Mouse (Mus musculus) hindbrain, embryonic 16.5 days (tissue): Measurements from ENCODE around the gene Styxl1. TPM values are rescaled to one million over a fixed set of nuclear protein-coding genes. Genes with fewer than 3 reads are reported as not detected.

Experiments used
- ATAC-seq: fragments of 200-750 bp; cut with Nextera tagmentation; 2 replicates; pipeline ENCODE4 v1.8.0; 2017; ENCODE audit warnings: moderate TSS enrichment, moderate library complexity
- H3K27ac ChIP-seq: fragments of 300-500 bp; sonication (generic); 2 replicates; pipeline ENCODE4 v1.5.1; 2014; ENCODE audit warnings: low read depth, mild to moderate bottlenecking, control low read depth, low read length, moderate library complexity
- H3K27me3 ChIP-seq: fragments of 300-500 bp; sonication (generic); replicated peaks from 2 replicates; pipeline ENCODE4 v1.6.1; 2014; ENCODE audit warnings: low read length; ENCODE audit not compliant: control insufficient read depth, insufficient read depth
- H3K36me3 ChIP-seq: fragments of 300-500 bp; sonication (generic); 2 replicates; pipeline ENCODE4 v1.6.1; 2014; ENCODE audit warnings: mild to moderate bottlenecking, low read length, moderate library complexity, mixed read lengths; ENCODE audit not compliant: control insufficient read depth, insufficient read depth
- H3K4me1 ChIP-seq: fragments of 300-500 bp; sonication (generic); 2 replicates; pipeline ENCODE4 v1.6.1; 2014; ENCODE audit warnings: low read depth, low read length; ENCODE audit not compliant: control insufficient read depth, insufficient read depth
- H3K4me2 ChIP-seq: fragments of 300-500 bp; sonication (generic); 2 replicates; pipeline ENCODE4 v1.6.1; 2014; ENCODE audit warnings: mild to moderate bottlenecking, low read length, control low read depth, moderate library complexity
- H3K4me3 ChIP-seq: fragments of 300-500 bp; sonication (generic); 2 replicates; pipeline ENCODE4 v1.5.1; 2014; ENCODE audit warnings: mild to moderate bottlenecking, low read length, control low read depth, moderate library complexity
- H3K9ac ChIP-seq: fragments of 300-500 bp; sonication (generic); 2 replicates; pipeline ENCODE4 v1.6.1; 2014; ENCODE audit warnings: low read depth, mild to moderate bottlenecking, control low read depth, low read length, moderate library complexity
- H3K9me3 ChIP-seq: fragments of 300-500 bp; sonication (generic); 2 replicates; pipeline ENCODE4 v1.6.1; 2014; ENCODE audit warnings: mild to moderate bottlenecking, low read length, moderate library complexity; ENCODE audit not compliant: control insufficient read depth
- WGBS: fragments of 180-500 bp; shearing (Covaris S2); extraction: QIAGEN DNeasy Blood & Tissue Kit; methylation state at CpG from one replicate; pipeline ENCODE4 v1.1.7; 2014; 5-methylcytosine and 5-hydroxymethylcytosine counted together
- polyA plus RNA-seq: library from polyadenylated mRNA; unstranded; fragments of >200 nt; fragmentation: Nextera tagmentation; extraction: Ambion mirVana; gene quantifications from 2 replicates; pipeline ENCODE4 v1.2.1, GENCODE M21; 2015

Styxl1 gene
- polyA plus RNA-seq, 1 experiment from 2014 or later: 0.48 TPM

DNA sequence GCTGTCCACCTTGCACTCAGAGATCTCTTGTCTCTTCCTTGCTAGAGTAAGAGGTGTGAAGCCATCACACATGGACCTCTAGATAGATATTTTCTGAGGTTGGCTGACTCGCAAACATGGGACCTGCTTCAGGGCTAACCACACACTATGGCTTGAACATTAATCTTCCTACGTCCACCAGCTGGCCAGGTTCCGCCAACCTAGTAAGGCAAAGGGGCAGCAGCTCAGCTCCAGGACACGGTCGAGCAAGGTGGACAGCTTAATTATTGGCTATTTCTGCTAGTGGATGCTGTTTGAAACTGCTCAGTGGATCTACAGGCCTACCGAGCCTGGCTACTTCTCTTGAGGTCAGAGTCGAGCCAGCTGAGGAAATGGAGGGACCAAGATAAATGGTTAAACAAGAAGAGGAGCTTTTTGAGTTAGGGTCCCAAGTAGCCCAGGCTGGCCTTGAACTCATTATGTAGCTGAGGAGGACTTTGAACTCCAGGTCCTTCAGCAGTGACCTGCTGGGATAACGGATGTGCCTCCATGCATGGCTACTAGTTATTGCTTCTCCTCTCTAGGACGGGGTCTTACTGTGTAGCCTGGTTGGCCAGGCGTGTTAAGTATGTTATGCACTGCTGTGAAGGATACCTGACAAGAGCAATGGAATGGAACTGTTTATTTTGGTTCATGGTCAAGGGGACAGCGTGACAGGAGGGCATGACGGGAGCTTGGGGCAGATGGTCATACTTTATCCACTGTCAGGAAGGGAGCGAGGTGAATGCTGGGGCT is 66.4 kb downstream of the Styxl1 start:
- Histone ChIP-seq H3K9me3 (no peaks in the 10 kb centered on the region), H3K27ac (no peak overlapping the region), H3K4me3 (no peak overlapping the region), H3K9ac (no peak overlapping the region), H3K4me2 (no peak overlapping the region), H3K4me1 (peaks cover 3% of the 10 kb centered on the region; the same call in 1 of the 2 replicates), H3K27me3 (no peaks in the 10 kb centered on the region), H3K36me3 (peaks cover 12% of the 10 kb centered on the region)
- ATAC-seq: no peak
- WGBS: 92% methylated on average over 13 of the region's 13 CpGs

DNA sequence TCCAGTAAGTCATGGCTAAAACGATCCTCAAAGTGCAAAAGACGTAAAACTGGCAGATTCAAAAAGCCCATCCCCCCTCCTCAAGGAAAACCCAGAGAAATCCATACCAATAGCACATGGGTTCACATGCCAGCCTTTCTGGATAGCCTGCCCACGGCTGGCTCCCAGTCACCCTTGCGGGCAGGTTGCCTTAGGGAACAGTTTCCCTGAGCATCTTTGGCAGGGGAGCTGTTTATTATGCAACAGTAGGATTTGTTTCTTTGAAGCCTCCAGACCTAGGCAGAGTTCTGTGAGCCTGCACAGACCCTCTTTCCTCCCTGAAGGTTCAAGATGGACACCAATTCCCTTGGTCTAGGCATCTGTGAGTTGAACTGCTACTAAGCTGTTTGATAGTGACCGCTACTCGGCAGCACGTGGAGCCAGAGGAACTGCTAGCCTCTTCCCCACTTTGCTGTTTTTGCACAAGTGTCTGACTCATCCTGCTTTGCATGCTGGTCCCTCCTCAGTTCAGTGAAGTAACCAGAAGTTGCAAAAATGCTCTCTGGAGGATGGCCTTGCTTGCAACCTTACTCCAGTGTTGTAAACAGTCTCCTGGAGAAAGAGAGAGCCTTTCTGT is 67.5 kb downstream of the Styxl1 start:
- H3K4me3 ChIP-seq: no peak overlapping the region
- H3K9me3 ChIP-seq: no peaks in the 10 kb centered on the region
- no peaks in the 10 kb centered on the region for H3K27me3 ChIP-seq
- peaks cover 5% of the 10 kb centered on the region; the same call in 1 of the 2 replicates for H3K36me3 ChIP-seq
- no peak overlapping the region for H3K9ac ChIP-seq
- WGBS: 91% methylated on average over 7 of the region's 7 CpGs
- peaks cover 3% of the 10 kb centered on the region; the same call in 1 of the 2 replicates for H3K4me1 ChIP-seq
- H3K4me2 ChIP-seq: no peak overlapping the region
- H3K27ac ChIP-seq: no peak overlapping the region
- no peak for ATAC-seq

GRCm38 (mm10) chr5:135709716-135710115 is 68.5 kb downstream of the Styxl1 start:
- no peak overlapping the region for H3K27ac ChIP-seq
- no peak overlapping the region for H3K9ac ChIP-seq
- WGBS: 97% methylated on average over 5 of the region's 5 CpGs
- no peak overlapping the region for H3K4me2 ChIP-seq
- H3K27me3 ChIP-seq: no peaks in the 10 kb centered on the region
- no peaks in the 10 kb centered on the region for H3K9me3 ChIP-seq
- H3K36me3 ChIP-seq: peaks cover 5% of the 10 kb centered on the region; the same call in 1 of the 2 replicates
- no peak overlapping the region for H3K4me3 ChIP-seq
- H3K4me1 ChIP-seq: peaks cover 3% of the 10 kb centered on the region; the same call in 1 of the 2 replicates
- ATAC-seq: no peak

- no peak overlapping the region for H3K27ac ChIP-seq
- peaks cover 5% of the 10 kb centered on the region; the same call in 1 of the 2 replicates for H3K36me3 ChIP-seq
- H3K4me3 ChIP-seq: no peak overlapping the region
- H3K9me3 ChIP-seq: no peaks in the 10 kb centered on the region
- H3K4me1 ChIP-seq: no peaks in the 10 kb centered on the region
- no peak overlapping the region for H3K9ac ChIP-seq
- 63% methylated on average over 1 of the region's 1 CpGs for WGBS
- ATAC-seq: no peak
- H3K27me3 ChIP-seq: no peaks in the 10 kb centered on the region
- H3K4me2 ChIP-seq: no peak overlapping the region
These were observed 70.3 kb downstream of the Styxl1 start for GRCm38 (mm10) chr5:135707855-135708254.

- H3K9me3 ChIP-seq: no peaks in the 10 kb centered on the region
- WGBS: 91% methylated on average over 13 of the region's 13 CpGs
- no peak overlapping the region for H3K9ac ChIP-seq
These were observed 71.1 kb downstream of the Styxl1 start for GRCm38 (mm10) chr5:135707039-135707438.

DNA sequence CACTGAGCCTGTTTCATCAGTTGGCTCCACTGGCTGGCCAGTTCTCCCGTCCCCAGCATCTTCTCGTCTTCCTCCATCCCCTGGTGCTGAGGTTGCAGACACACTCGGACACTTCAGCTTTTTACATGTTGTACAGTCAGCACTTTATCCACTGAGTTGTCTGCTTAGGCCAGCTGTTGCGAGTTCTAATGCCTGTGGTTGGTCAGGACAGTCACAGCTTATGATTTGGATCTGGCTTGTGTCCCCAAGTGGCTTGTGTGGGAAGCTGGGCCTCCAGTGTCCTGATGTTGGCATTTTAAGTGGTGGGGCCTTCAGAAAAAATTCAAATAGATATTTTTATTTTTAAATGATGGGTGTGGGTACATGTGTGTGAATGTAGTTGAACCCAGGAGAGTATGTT is 72.8 kb downstream of the Styxl1 start:
- Histone ChIP-seq H3K27ac (no peak overlapping the region), H3K9me3 (no peaks in the 10 kb centered on the region), H3K27me3 (no peaks in the 10 kb centered on the region), H3K4me1 (no peaks in the 10 kb centered on the region), H3K36me3 (peaks cover 7% of the 10 kb centered on the region; the same call in 1 of the 2 replicates), H3K4me2 (no peak overlapping the region), H3K4me3 (no peak overlapping the region), H3K9ac (no peak overlapping the region)
- 93% methylated on average over 4 of the region's 4 CpGs for WGBS
- ATAC-seq: no peak

More at GRCm38 (mm10) chr5:135707039-135707438, 71.1 kb downstream of the Styxl1 start:
- no peaks in the 10 kb centered on the region for H3K27me3 ChIP-seq
- H3K4me3 ChIP-seq: no peak overlapping the region
- ATAC-seq: no peak
- peaks cover 5% of the 10 kb centered on the region; the same call in 1 of the 2 replicates for H3K36me3 ChIP-seq
- no peaks in the 10 kb centered on the region for H3K4me1 ChIP-seq
- H3K27ac ChIP-seq: no peak overlapping the region
- H3K4me2 ChIP-seq: no peak overlapping the region

DNA sequence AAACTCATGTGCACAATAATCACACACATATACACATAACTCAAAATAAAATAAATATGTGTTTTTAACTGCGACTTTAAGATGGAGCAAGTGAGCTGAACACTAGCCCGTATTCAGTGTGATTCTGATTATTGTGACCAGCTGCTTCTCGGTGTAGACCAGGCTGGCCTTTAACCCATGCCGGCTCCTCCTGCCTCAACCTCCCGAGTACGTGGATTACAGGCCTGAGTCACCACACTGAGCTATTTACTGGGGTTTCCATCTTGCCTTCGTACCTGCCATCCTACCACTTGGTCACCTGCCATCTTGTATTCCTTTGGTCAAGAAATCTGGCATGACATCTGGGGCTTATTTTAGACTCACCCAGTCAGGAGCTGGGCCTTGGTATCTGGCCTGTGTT is 74.8 kb downstream of the Styxl1 start:
- no peak overlapping the region for H3K9ac ChIP-seq
- no peaks in the 10 kb centered on the region for H3K9me3 ChIP-seq
- H3K27me3 ChIP-seq: no peaks in the 10 kb centered on the region
- H3K4me1 ChIP-seq: no peaks in the 10 kb centered on the region
- H3K4me2 ChIP-seq: no peak overlapping the region
- WGBS: 95% methylated on average over 7 of the region's 7 CpGs
- peaks cover 10% of the 10 kb centered on the region; the same call in 1 of the 2 replicates for H3K36me3 ChIP-seq
- no peak overlapping the region for H3K4me3 ChIP-seq
- ATAC-seq: no peak
- no peak overlapping the region for H3K27ac ChIP-seq

DNA sequence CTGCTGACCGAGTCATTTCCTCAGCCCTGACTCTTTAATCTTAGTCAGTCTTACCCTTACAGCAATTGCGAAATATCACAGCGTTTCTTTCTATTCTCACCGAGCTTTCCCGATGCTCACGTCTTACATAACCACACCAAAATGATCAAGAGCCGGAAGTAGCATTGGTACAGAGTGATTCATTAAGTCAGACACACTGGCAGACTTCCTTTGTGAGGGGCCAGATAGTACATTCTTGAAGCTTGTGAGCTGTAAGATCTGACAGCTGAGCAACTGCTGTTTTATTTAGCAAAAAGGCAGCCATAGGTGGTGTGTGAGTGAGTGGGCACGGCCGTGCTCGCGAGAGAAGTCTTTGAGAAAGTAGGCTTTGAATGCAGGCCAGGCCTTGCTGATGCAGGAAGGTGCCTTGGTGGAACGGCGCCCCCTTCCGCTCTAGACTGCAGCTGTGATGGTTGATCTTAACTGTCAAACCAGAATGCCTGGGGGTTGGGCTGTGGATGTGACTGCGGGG is 75.4 kb downstream of the Styxl1 start:
- Histone ChIP-seq H3K36me3 (peaks cover 10% of the 10 kb centered on the region; the same call in 1 of the 2 replicates), H3K27ac (no peak overlapping the region), H3K4me1 (no peaks in the 10 kb centered on the region), H3K4me2 (no peak overlapping the region), H3K9me3 (no peaks in the 10 kb centered on the region), H3K4me3 (no peak overlapping the region), H3K9ac (no peak overlapping the region), H3K27me3 (no peaks in the 10 kb centered on the region)
- WGBS: 74% methylated on average over 15 of the region's 15 CpGs
- ATAC-seq: no peak

- no peak overlapping the region for H3K9ac ChIP-seq
- H3K36me3 ChIP-seq: peaks cover 9% of the 10 kb centered on the region; the same call in 1 of the 2 replicates
- H3K4me3 ChIP-seq: no peak overlapping the region
- no peak for ATAC-seq
- no peak overlapping the region for H3K27ac ChIP-seq
- WGBS: 88% methylated on average over 6 of the region's 6 CpGs
- no peaks in the 10 kb centered on the region for H3K9me3 ChIP-seq
- no peak overlapping the region for H3K4me2 ChIP-seq
- H3K27me3 ChIP-seq: no peaks in the 10 kb centered on the region
- no peaks in the 10 kb centered on the region for H3K4me1 ChIP-seq
These were observed 76.0 kb downstream of the Styxl1 start for GRCm38 (mm10) chr5:135702190-135702589.
